Mouse (Mus musculus) megakaryocyte, adult 5-6 weeks (primary cell): Measurements from ENCODE around the gene Tnfrsf14. TPM values are rescaled to one million over a fixed set of nuclear protein-coding genes. Genes with fewer than 3 reads are reported as not detected.
A peak's percentile ranks its signal among the peaks of the same experiment; 100 is the strongest.

Source experiments
- ATAC-seq: 2 replicates; pipeline ENCODE4 v1.8.0; 2016; ENCODE audit warnings: mild to moderate bottlenecking, inconsistent platforms; ENCODE audit not compliant: poor library complexity, severe bottlenecking
- total RNA-seq, 2 experiments: library from RNA; stranded (forward) in 1 of 2; stranded (reverse) in 1 of 2; fragments of 153-499, 151-499 nt in 1 of 2; fragments of 221-1000, 200-1000 nt in 1 of 2; gene quantifications; 2 replicates each; pipeline versions ENCODE4 v1.2.3 to v1.2.4; 2015 to 2017

Tnfrsf14 gene
- total RNA-seq, 2 experiments from 2014 or later: 67.2 to 87.1 TPM

- no peak for ATAC-seq
Observed at GRCm38 (mm10) chr4:154948940-154949588, 20.7 kb upstream of the Tnfrsf14 start.

GRCm38 (mm10) chr4:154948066-154948939, 19.9 kb upstream of the Tnfrsf14 start:
- no peak for ATAC-seq

- no peak for ATAC-seq
Observed at GRCm38 (mm10) chr4:154946319-154946718, 18.0 kb upstream of the Tnfrsf14 start.

GRCm38 (mm10) chr4:154944121-154944590, 15.8 kb upstream of the Tnfrsf14 start:
- peak; percentile 98 for ATAC-seq

GRCm38 (mm10) chr4:154943323-154944039, 15.1 kb upstream of the Tnfrsf14 start:
- peak; percentile 8; the same call in 1 of the 2 replicates for ATAC-seq

GRCm38 (mm10) chr4:154942632-154943322, 14.4 kb upstream of the Tnfrsf14 start:
- no peak for ATAC-seq

- ATAC-seq: no peak
Observed at GRCm38 (mm10) chr4:154941831-154942230, 13.5 kb upstream of the Tnfrsf14 start.

- ATAC-seq: no peak
Observed at GRCm38 (mm10) chr4:154940156-154940555, 11.8 kb upstream of the Tnfrsf14 start.

GRCm38 (mm10) chr4:154937746-154938145, 9.4 kb upstream of the Tnfrsf14 start:
- peak; percentile 76 for ATAC-seq

- 0 out of 2 replicates have a peak, but pooled peaks have one; percentile 9 for ATAC-seq
Observed at GRCm38 (mm10) chr4:154936542-154937255, 8.3 kb upstream of the Tnfrsf14 start.

- no peak for ATAC-seq
Observed at GRCm38 (mm10) chr4:154935788-154936187, 7.4 kb upstream of the Tnfrsf14 start.

GRCm38 (mm10) chr4:154934800-154935199, 6.4 kb upstream of the Tnfrsf14 start:
- ATAC-seq: peak; percentile 41

- no peak for ATAC-seq
Observed at GRCm38 (mm10) chr4:154933306-154933907, 5.0 kb upstream of the Tnfrsf14 start.

- peak; percentile 75 for ATAC-seq
Observed at GRCm38 (mm10) chr4:154929088-154929660, 811 bp upstream of the Tnfrsf14 start.

GRCm38 (mm10) chr4:154927899-154928337, 445 bp downstream of the Tnfrsf14 start:
- peak; percentile 36 for ATAC-seq

GRCm38 (mm10) chr4:154926969-154927898, 1.1 kb downstream of the Tnfrsf14 start:
- ATAC-seq: 0 out of 2 replicates have a peak, but pooled peaks have one; percentile 9

GRCm38 (mm10) chr4:154925413-154925812, 3.0 kb downstream of the Tnfrsf14 start:
- ATAC-seq: no peak

GRCm38 (mm10) chr4:154922931-154923330, 5.4 kb downstream of the Tnfrsf14 start:
- no peak for ATAC-seq
